Mouse (Mus musculus): ENCODE data around the gene Anp32e. TPM values are rescaled to one million over a fixed set of nuclear protein-coding genes. Genes with fewer than 3 reads are reported as not detected.

Gene Anp32e
- polyA plus RNA-seq, 1 experiment from 2014 or later: 328 TPM

DNA sequence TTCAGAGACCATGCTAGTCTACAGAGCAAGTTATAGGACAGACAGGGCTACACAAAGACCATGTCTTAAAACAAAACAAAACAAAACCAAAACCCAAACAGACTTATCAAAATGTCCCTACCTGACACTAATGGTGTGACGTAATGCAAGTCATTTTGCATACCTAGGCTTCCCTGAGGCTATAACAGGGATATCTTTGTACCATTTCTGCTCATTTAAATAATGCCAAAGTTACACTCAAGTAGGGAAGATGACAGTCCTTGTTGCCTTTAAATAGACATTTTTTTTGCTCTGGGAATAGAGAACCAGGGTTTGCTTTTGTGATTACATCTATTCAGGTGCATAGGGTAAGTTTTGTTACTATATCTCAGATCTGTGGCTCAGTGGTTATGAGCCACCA, 2.4 kb downstream of the Anp32e start:
- H3K27ac ChIP-seq (replicated peaks): no peak overlapping the region
- peaks cover 26% of the 10 kb centered on the region for H3K36me3 ChIP-seq
- H3K27me3 ChIP-seq: no peaks in the 10 kb centered on the region
- ATAC-seq (ENCODE audit: low FRiP score, low read depth): no peak
- no peak overlapping the region for H3K4me3 ChIP-seq
- no peaks in the 10 kb centered on the region for H3K9me3 ChIP-seq
- H3K4me2 ChIP-seq (replicated peaks): peak overlapping the region; percentile 56
- WGBS: 95% methylated on average over 1 of the region's 1 CpGs
- no peak overlapping the region for H3K9ac ChIP-seq (replicated peaks)
- peaks cover 19% of the 10 kb centered on the region for H3K4me1 ChIP-seq

DNA sequence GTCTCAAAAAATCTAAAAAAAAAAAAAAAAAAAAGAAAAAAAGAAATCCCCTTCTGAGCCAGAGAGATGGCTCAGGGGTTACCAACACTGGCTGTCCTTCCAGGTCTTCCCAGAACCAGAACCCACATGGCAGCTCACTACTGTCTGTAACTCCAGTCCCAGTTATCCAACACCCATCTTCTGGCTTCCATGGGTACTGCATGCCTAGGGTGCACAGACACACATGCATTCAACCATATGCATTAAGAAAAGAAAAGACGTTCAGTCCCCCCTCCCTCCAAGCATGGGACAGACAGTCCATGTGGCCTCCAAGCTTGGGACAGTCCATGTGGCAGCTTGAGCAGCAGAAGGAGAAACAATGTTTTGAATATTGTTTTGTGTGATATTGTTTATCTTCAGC, 3.1 kb downstream of the Anp32e start:
- WGBS: 41% methylated on average over 1 of the region's 1 CpGs
- no peak overlapping the region for H3K9ac ChIP-seq (replicated peaks)
- H3K4me3 ChIP-seq: no peak overlapping the region
- H3K9me3 ChIP-seq: no peaks in the 10 kb centered on the region
- peaks cover 19% of the 10 kb centered on the region for H3K4me1 ChIP-seq
- H3K27me3 ChIP-seq: no peaks in the 10 kb centered on the region
- no peak for ATAC-seq (ENCODE audit: low FRiP score, low read depth)
- H3K27ac ChIP-seq (replicated peaks): no peak overlapping the region
- peaks cover 33% of the 10 kb centered on the region for H3K36me3 ChIP-seq
- H3K4me2 ChIP-seq (replicated peaks): no peak overlapping the region

DNA sequence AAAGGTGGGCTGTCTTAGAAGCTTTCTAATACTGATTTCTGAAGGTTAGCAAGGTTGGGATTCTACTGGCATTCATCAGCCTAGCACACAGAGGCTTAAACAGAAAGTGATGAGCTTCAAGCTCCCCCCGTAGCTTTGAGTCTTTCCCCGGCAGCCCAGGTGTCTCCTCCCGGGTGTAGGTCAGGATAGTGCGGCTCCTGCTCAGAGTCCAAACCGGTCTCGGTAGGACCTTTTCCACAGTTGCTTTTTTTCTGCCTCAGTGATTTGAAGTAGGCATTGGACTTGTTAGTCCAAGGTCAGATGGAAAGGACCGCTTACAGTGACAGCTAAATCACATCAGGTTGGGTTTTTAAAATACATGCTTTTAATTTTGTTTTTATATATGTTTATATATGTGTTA, 3.5 kb downstream of the Anp32e start:
- H3K27me3 ChIP-seq: no peaks in the 10 kb centered on the region
- H3K36me3 ChIP-seq: peaks cover 37% of the 10 kb centered on the region
- H3K9me3 ChIP-seq: no peaks in the 10 kb centered on the region
- no peak overlapping the region for H3K27ac ChIP-seq (replicated peaks)
- H3K9ac ChIP-seq (replicated peaks): no peak overlapping the region
- H3K4me2 ChIP-seq (replicated peaks): no peak overlapping the region
- H3K4me1 ChIP-seq: peaks cover 19% of the 10 kb centered on the region
- H3K4me3 ChIP-seq: no peak overlapping the region
- no peak for ATAC-seq (ENCODE audit: low FRiP score, low read depth)
- WGBS: 96% methylated on average over 7 of the region's 7 CpGs

DNA sequence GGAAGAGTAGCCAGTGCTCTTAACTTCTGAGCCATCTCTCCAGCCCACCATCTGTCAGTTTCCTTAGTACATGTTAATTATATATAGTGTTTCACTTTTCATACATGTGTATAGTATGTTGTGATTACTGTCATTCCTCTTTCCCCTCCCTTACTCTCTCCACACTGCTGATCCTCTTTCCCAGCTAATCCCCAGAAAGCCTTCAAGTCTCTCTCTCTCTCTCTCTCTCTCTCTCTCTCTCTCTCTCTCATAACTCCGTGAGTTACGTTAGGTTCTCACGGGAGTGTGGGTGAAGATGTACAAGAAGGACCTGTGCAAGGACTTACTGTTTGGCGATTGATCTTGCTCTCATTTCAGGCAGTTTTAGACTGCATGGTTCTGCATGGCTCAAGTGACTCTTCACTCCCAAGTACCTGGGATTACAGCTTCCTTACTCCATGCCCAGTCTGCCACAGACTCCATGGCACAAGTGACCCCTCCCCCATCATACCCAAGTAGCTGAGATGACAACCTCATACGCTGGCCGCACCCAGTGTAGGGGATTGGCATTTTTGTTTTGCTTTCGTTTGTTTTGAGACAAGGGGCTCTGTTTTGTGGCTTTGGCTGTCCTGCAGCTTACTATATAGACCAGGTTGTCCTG, 4.2 kb downstream of the Anp32e start:
- H3K9me3 ChIP-seq: no peaks in the 10 kb centered on the region
- ATAC-seq (ENCODE audit: low FRiP score, low read depth): no peak
- peaks cover 44% of the 10 kb centered on the region for H3K36me3 ChIP-seq
- WGBS: 92% methylated on average over 7 of the region's 7 CpGs
- no peak overlapping the region for H3K4me2 ChIP-seq (replicated peaks)
- no peaks in the 10 kb centered on the region for H3K27me3 ChIP-seq
- no peak overlapping the region for H3K9ac ChIP-seq (replicated peaks)
- no peak overlapping the region for H3K27ac ChIP-seq (replicated peaks)
- no peak overlapping the region for H3K4me3 ChIP-seq
- H3K4me1 ChIP-seq: peaks cover 19% of the 10 kb centered on the region

DNA sequence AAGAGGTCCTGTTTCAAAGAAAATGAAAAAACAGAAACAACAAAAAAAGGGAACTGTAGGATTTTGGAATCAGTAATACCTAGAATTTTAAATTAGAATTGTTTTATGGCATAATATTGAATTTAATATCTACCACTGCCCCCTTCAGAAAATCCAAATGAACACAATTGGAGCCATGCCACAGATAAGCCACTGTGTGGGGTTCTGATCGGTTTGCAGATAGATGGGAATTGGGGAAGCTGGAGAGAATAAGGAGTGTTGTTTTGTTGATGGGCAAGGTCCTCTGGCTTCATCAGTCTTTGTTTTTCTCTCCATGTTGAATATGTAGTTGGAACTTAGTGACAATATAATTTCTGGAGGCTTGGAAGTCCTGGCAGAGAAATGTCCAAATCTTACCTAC, 5.4 kb downstream of the Anp32e start:
- ATAC-seq (ENCODE audit: low FRiP score, low read depth): no peak

DNA sequence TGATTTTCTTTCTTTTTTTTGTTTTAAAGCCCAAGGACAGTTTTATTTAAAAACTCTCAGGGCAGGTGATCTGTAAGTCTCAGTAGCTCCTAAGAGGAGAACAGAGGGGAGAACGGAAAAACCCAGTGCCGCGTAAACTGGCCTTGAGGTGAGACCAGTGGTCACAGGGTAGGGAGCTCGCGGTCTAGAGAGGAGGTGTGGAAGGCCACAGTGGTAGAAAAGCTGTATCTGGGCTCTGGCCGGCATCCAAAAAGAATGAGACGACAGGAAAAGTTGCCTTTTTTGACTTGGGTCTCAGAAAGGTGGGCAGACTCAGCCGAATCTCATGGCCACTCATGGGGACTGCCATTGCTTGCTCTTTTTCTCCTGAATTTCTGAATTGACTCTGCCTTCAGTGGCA, 9.2 kb downstream of the Anp32e start:
- H3K9me3 ChIP-seq: no peaks in the 10 kb centered on the region
- 98% methylated on average over 8 of the region's 8 CpGs for WGBS
- no peak for ATAC-seq (ENCODE audit: low FRiP score, low read depth)
- H3K4me2 ChIP-seq (replicated peaks): no peak overlapping the region
- H3K27me3 ChIP-seq: no peaks in the 10 kb centered on the region
- H3K36me3 ChIP-seq: peaks cover 91% of the 10 kb centered on the region
- H3K9ac ChIP-seq (replicated peaks): no peak overlapping the region; the same call in 1 of the 2 replicates
- H3K4me1 ChIP-seq: no peaks in the 10 kb centered on the region
- no peak overlapping the region for H3K27ac ChIP-seq (replicated peaks)
- H3K4me3 ChIP-seq: no peak overlapping the region

More for the DNA sequence above, 5.4 kb downstream of the Anp32e start:
- H3K9ac ChIP-seq (replicated peaks): no peak overlapping the region
- H3K4me2 ChIP-seq (replicated peaks): no peak overlapping the region
- no peak overlapping the region for H3K4me3 ChIP-seq
- no peaks in the 10 kb centered on the region for H3K9me3 ChIP-seq
- 97% methylated on average over 1 of the region's 1 CpGs for WGBS
- peaks cover 19% of the 10 kb centered on the region for H3K4me1 ChIP-seq
- peaks cover 56% of the 10 kb centered on the region for H3K36me3 ChIP-seq
- no peak overlapping the region for H3K27ac ChIP-seq (replicated peaks)
- H3K27me3 ChIP-seq: no peaks in the 10 kb centered on the region

DNA sequence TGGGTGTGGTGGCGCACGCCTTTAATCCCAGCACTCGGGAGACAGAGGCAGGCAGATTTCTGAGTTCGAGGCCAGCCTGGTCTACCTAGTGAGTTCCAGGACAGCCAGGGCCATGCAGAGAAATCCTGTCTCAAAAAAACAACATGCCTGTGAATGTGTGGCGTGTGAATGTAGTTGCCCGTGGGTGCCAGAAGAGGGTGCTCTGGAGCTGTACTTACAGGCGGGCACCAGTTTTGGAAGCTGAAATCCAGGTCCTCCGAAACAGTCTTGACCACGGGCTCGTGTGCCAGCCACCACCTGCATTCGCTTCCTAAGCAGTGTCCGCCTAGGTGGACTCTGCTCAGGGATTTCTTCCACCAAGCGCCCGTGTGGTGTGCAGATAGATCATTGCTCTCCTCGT, 9.8 kb downstream of the Anp32e start:
- Histone ChIP-seq H3K36me3 (peaks cover 88% of the 10 kb centered on the region), H3K27me3 (no peaks in the 10 kb centered on the region), H3K9ac (replicated peaks) (no peak overlapping the region), H3K9me3 (no peaks in the 10 kb centered on the region), H3K4me3 (no peak overlapping the region), H3K4me1 (no peaks in the 10 kb centered on the region), H3K27ac (replicated peaks) (no peak overlapping the region), H3K4me2 (replicated peaks) (no peak overlapping the region)
- ATAC-seq (ENCODE audit: low FRiP score, low read depth): no peak
- 97% methylated on average over 15 of the region's 15 CpGs for WGBS

DNA sequence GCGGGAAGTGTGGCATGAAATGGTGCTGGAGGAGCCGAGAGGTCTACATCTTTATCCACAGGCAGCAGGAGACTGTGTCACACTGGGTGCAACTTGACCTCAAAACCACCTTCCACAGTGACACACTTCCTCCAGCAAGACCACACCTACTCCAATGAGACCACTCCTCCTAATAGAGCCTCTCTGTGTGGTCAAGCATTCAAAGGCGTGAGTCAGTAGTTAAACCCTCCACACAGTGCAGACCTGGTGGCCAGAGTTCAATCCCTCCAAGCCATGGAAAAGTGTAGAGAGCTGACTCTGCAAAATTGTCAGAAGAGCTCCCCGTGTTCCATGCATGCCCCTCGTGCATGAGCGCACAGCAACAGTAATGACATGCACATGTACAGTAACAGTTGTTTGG, 13.7 kb downstream of the Anp32e start:
- Histone ChIP-seq H3K36me3 (peaks cover 81% of the 10 kb centered on the region), H3K27me3 (no peaks in the 10 kb centered on the region), H3K27ac (replicated peaks) (no peak overlapping the region), H3K4me3 (no peak overlapping the region), H3K4me2 (replicated peaks) (no peak overlapping the region), H3K9me3 (no peaks in the 10 kb centered on the region), H3K9ac (replicated peaks) (no peak overlapping the region), H3K4me1 (no peaks in the 10 kb centered on the region)
- 87% methylated on average over 6 of the region's 6 CpGs for WGBS
- ATAC-seq (ENCODE audit: low FRiP score, low read depth): no peak

DNA sequence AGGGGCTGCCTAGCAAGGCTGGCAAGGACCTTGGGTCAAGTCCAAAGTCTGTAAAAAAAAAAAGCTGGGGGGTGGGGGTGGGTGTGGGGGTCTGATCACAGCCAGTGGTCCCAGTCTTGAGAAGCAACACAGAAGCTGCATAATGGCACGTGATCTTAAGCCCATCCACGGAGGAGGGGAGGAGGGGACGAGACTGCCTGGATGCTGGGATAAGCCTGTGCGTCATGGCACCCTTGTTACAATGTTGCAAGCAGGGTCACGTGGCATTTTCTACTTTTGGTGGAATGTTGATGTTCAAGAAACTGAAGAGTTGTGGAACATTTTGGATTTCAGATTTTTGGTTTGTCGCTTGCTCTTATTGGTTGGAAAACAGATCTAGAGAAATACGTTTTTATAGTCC, 14.2 kb downstream of the Anp32e start:
- 91% methylated on average over 7 of the region's 7 CpGs for WGBS
- peaks cover 77% of the 10 kb centered on the region for H3K36me3 ChIP-seq

DNA sequence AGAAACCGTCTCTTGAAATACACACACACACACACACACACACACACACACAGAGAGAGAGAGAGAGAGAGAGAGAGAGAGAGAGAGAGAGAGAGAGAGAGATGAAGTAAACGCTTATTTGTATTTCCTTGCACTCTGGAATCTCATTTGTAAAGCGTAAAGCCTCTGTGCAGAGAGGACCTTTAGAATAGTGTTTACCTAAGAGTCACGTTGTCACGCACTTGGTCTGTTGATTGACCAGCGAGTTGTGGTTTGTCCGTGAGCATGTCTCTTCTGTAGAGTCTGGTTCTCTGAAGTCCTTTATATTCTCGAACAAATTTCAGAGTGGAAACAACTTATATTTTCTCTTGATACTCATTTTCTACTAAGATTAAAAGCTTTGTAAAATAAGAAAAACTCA, 15.7 kb downstream of the Anp32e start:
- H3K4me2 ChIP-seq (replicated peaks): no peak overlapping the region
- H3K36me3 ChIP-seq: peaks cover 71% of the 10 kb centered on the region
- no peaks in the 10 kb centered on the region for H3K27me3 ChIP-seq
- no peak for ATAC-seq (ENCODE audit: low FRiP score, low read depth)
- H3K9me3 ChIP-seq: no peaks in the 10 kb centered on the region
- no peak overlapping the region for H3K4me3 ChIP-seq
- no peak overlapping the region for H3K9ac ChIP-seq (replicated peaks)
- no peaks in the 10 kb centered on the region for H3K4me1 ChIP-seq
- 94% methylated on average over 8 of the region's 8 CpGs for whole genome bisulfite sequencing
- no peak overlapping the region for H3K27ac ChIP-seq (replicated peaks)

More for the DNA sequence above, 14.2 kb downstream of the Anp32e start:
- H3K27ac ChIP-seq (replicated peaks): no peak overlapping the region
- H3K27me3 ChIP-seq: no peaks in the 10 kb centered on the region
- no peak overlapping the region for H3K9ac ChIP-seq (replicated peaks)
- H3K9me3 ChIP-seq: no peaks in the 10 kb centered on the region
- no peak overlapping the region for H3K4me2 ChIP-seq (replicated peaks)
- no peak overlapping the region for H3K4me3 ChIP-seq
- ATAC-seq (ENCODE audit: low FRiP score, low read depth): no peak
- H3K4me1 ChIP-seq: no peaks in the 10 kb centered on the region

DNA sequence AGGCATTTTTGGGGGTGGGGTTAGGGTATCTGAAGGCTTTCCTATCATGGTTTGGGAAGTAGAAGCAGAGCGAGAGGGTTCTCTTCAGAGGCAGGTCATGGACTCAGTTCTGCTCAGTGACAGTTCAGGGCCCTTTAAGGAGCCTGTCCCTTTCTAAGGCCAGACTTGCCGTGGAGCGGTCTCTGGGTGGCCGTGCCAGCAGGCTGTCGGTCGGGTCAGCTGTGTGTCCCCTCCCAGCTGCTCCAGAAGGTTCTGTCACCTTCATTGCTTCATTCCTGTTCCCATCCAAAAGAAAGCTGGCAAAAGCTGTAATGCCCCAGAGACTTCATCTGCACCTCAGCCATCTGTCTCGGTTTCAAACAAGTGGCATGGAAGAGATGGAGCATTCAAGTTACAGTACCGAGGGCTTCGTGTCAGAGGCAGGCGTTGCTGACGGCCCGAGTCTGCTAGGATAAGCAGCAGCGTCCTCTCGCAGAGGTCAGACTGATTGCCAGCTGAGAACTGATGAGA, 16.7 kb downstream of the Anp32e start:
- ATAC-seq (ENCODE audit: low FRiP score, low read depth): no peak
- H3K36me3 ChIP-seq: peaks cover 61% of the 10 kb centered on the region
- 88% methylated on average over 14 of the region's 14 CpGs for WGBS
- no peaks in the 10 kb centered on the region for H3K4me1 ChIP-seq
- no peak overlapping the region for H3K27ac ChIP-seq (replicated peaks)
- no peak overlapping the region for H3K4me2 ChIP-seq (replicated peaks)
- no peak overlapping the region for H3K4me3 ChIP-seq
- no peak overlapping the region for H3K9ac ChIP-seq (replicated peaks)
- H3K27me3 ChIP-seq: no peaks in the 10 kb centered on the region
- no peaks in the 10 kb centered on the region for H3K9me3 ChIP-seq

DNA sequence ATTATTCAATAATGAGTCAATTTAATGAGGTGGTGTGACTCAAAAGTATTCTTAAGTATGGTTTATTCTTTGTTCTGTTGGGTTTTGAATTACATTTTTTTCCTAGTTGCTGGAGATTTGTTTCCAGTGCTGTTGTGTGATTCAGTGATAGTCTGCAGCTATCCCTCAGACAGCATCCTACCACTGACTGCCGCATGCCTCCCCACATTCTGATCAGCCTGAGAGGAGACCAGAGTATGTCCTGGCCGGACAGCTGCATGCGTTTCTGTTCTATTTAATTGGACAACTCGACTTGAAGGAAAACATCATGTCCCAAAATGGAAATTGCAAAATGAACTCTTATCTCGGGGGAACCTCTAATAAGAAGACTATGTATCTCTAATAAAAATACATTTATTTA, 19.3 kb downstream of the Anp32e start:
- Histone ChIP-seq H3K9me3 (no peaks in the 10 kb centered on the region), H3K27ac (replicated peaks) (no peak overlapping the region), H3K27me3 (no peaks in the 10 kb centered on the region), H3K36me3 (peaks cover 37% of the 10 kb centered on the region), H3K4me2 (replicated peaks) (no peak overlapping the region), H3K9ac (replicated peaks) (no peak overlapping the region), H3K4me3 (no peak overlapping the region), H3K4me1 (peaks cover 11% of the 10 kb centered on the region)
- 93% methylated on average over 5 of the region's 5 CpGs for WGBS
- ATAC-seq (ENCODE audit: low FRiP score, low read depth): no peak
